Mouse (Mus musculus) heart, embryonic 15.5 days (tissue): ENCODE results near the gene Avpr1b. TPM values are rescaled to one million over a fixed set of nuclear protein-coding genes. Genes with fewer than 3 reads are reported as not detected.

Source experiments
- ATAC-seq: fragments of 200-750 bp; cut with Nextera tagmentation; replicated peaks from 2 replicates; pipeline ENCODE4 v1.8.0; 2017; ENCODE audit warnings: low read depth, moderate TSS enrichment; ENCODE audit not compliant: insufficient number of reproducible peaks, insufficient read depth, low FRiP score
- H3K27ac ChIP-seq: fragments of 300-500 bp; sonication (generic); 2 replicates; pipeline ENCODE4 v1.5.1; 2015; ENCODE audit warnings: mild to moderate bottlenecking, inconsistent platforms
- H3K27me3 ChIP-seq: fragments of 300-500 bp; sonication (generic); 2 replicates; pipeline ENCODE4 v1.6.1; 2015; ENCODE audit warnings: inconsistent platforms
- H3K36me3 ChIP-seq: fragments of 300-500 bp; sonication (generic); 2 replicates; pipeline ENCODE4 v1.6.1; 2015; ENCODE audit warnings: mild to moderate bottlenecking, inconsistent platforms
- H3K4me1 ChIP-seq: fragments of 300-500 bp; sonication (generic); replicated peaks from 2 replicates; pipeline ENCODE4 v1.6.1; 2015; ENCODE audit warnings: inconsistent platforms
- H3K4me2 ChIP-seq: fragments of 300-500 bp; sonication (generic); 2 replicates; pipeline ENCODE4 v1.6.1; 2015; ENCODE audit warnings: inconsistent platforms, mild to moderate bottlenecking, moderate library complexity
- H3K4me3 ChIP-seq: fragments of 300-500 bp; sonication (generic); 2 replicates; pipeline ENCODE4 v1.5.1; 2015; ENCODE audit warnings: mild to moderate bottlenecking, inconsistent platforms
- H3K9ac ChIP-seq: fragments of 300-500 bp; sonication (generic); 2 replicates; pipeline ENCODE4 v1.6.1; 2015; ENCODE audit warnings: mild to moderate bottlenecking, inconsistent platforms
- H3K9me3 ChIP-seq: fragments of 300-500 bp; sonication (generic); replicated peaks from 2 replicates; pipeline ENCODE4 v1.6.1; 2016; ENCODE audit warnings: inconsistent platforms
- WGBS: fragments of 180-500 bp; shearing (Covaris S2); methylation state at CpG from one replicate; pipeline ENCODE4 v1.1.7; 2015; ENCODE audit warnings: mixed read lengths; 5-methylcytosine and 5-hydroxymethylcytosine counted together
- polyA plus RNA-seq: library from polyadenylated mRNA; unstranded; fragments of >200 nt; fragmentation: Nextera tagmentation; extraction: Ambion mirVana; gene quantifications from 2 replicates; pipeline ENCODE4 v1.2.1, GENCODE M21; 2015

Gene Avpr1b
- polyA plus RNA-seq, 1 experiment from 2014 or later, result not detected

GRCm38 (mm10) chr1:131580389-131580788 lies 18.6 kb upstream of the Avpr1b start:
- no peak overlapping the region for H3K4me2 ChIP-seq

GRCm38 (mm10) chr1:131583598-131583997 lies 15.4 kb upstream of the Avpr1b start:
- no peaks in the 10 kb centered on the region for H3K9me3 ChIP-seq
- WGBS, result 78% methylated on average over 3 of the region's 3 CpGs
- no peak overlapping the region for H3K4me2 ChIP-seq
- H3K27me3 ChIP-seq, result no peaks in the 10 kb centered on the region
- H3K36me3 ChIP-seq, result no peaks in the 10 kb centered on the region
- H3K4me1 ChIP-seq, result peaks cover 8% of the 10 kb centered on the region; the same call in 1 of the 2 replicates
- no peak overlapping the region for H3K9ac ChIP-seq
- H3K27ac ChIP-seq, result no peak overlapping the region
- no peak overlapping the region for H3K4me3 ChIP-seq
- no peak for ATAC-seq

More at GRCm38 (mm10) chr1:131580389-131580788, 18.6 kb upstream of the Avpr1b start:
- Histone ChIP-seq H3K27ac (no peak overlapping the region), H3K9me3 (no peaks in the 10 kb centered on the region), H3K9ac (no peak overlapping the region), H3K27me3 (no peaks in the 10 kb centered on the region), H3K4me1 (0 out of 2 replicates have a peak, but pooled peaks cover 3% of the 10 kb centered on the region), H3K36me3 (no peaks in the 10 kb centered on the region), H3K4me3 (no peak overlapping the region)
- 38% methylated on average over 4 of the region's 4 CpGs for WGBS
- no peak for ATAC-seq

DNA sequence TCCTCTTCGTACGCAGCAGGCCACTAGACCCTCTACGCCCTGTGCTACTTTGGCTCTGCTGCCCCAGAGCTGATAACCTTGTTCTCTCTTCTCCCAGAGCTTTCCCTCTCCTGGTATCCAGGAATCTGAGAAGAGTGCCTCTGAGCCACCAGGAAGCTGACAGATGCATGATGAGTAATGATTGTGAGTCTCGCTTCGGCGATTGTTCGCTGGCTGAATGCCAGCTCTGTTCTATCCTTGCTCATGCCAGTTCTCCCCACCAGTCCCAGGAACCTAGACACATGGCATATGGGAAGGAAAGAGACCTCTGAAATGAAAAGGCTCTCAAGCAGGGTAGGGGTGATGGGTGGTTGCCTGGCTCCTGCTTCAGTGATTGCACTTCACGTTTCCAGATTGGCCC lies 12.2 kb upstream of the Avpr1b start:
- H3K4me2 ChIP-seq, result 0 out of 2 replicates have a peak overlapping the region, but pooled peaks have one; percentile 9
- no peak overlapping the region for H3K27ac ChIP-seq
- no peak overlapping the region for H3K9ac ChIP-seq
- H3K4me1 ChIP-seq, result peaks cover 5% of the 10 kb centered on the region; the same call in 1 of the 2 replicates
- no peaks in the 10 kb centered on the region for H3K36me3 ChIP-seq
- 24% methylated on average over 8 of the region's 8 CpGs for WGBS
- ATAC-seq, result no peak
- H3K9me3 ChIP-seq, result no peaks in the 10 kb centered on the region
- no peak overlapping the region for H3K4me3 ChIP-seq
- H3K27me3 ChIP-seq, result no peaks in the 10 kb centered on the region

DNA sequence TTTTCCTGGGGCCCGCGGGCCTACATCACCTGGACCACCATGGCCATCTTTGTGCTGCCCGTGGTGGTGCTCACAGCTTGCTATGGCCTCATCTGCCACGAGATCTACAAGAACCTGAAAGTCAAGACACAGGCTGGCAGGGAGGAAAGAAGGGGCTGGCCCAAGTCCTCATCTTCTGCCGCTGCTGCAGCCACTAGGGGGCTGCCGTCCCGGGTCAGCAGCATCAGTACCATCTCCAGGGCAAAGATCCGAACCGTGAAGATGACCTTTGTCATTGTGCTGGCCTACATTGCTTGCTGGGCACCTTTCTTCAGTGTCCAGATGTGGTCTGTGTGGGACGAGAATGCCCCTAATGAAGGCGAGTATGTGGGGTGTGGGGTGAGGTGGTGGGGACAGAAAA lies 1.3 kb downstream of the Avpr1b start:
- no peak for ATAC-seq
- WGBS, result 32% methylated on average over 11 of the region's 11 CpGs

DNA sequence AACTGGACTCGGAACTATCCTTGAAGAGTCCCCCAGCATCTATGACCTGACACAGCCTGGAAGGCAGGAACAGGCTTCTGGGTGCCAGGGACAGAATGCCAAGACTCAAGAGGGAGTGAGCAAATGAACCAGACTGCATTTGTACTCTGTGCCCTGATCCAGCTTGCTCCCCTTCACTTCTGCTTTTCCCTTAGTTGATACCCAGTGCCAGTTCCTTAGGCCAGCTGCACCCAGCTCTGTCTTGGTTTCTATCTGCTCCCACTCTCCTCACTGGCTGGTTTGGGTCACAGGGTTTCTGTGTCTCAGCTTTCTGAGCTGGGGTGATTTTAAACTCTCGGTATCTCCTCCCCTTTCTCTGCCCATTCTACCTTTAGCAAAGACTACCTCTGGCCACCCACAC lies 7.7 kb downstream of the Avpr1b start:
- Histone ChIP-seq H3K4me1 (no peaks in the 10 kb centered on the region), H3K27ac (no peak overlapping the region), H3K9ac (no peak overlapping the region), H3K27me3 (no peaks in the 10 kb centered on the region), H3K4me3 (no peak overlapping the region), H3K4me2 (no peak overlapping the region), H3K9me3 (no peaks in the 10 kb centered on the region), H3K36me3 (no peaks in the 10 kb centered on the region)
- ATAC-seq, result no peak
- 81% methylated on average over 2 of the region's 2 CpGs for WGBS

More for the DNA sequence above, 1.3 kb downstream of the Avpr1b start:
- Histone ChIP-seq H3K4me1 (no peaks in the 10 kb centered on the region; the same call in 1 of the 2 replicates), H3K9ac (no peak overlapping the region), H3K36me3 (no peaks in the 10 kb centered on the region), H3K4me3 (no peak overlapping the region), H3K27me3 (peaks cover 22% of the 10 kb centered on the region), H3K4me2 (no peak overlapping the region), H3K27ac (no peak overlapping the region), H3K9me3 (no peaks in the 10 kb centered on the region)

DNA sequence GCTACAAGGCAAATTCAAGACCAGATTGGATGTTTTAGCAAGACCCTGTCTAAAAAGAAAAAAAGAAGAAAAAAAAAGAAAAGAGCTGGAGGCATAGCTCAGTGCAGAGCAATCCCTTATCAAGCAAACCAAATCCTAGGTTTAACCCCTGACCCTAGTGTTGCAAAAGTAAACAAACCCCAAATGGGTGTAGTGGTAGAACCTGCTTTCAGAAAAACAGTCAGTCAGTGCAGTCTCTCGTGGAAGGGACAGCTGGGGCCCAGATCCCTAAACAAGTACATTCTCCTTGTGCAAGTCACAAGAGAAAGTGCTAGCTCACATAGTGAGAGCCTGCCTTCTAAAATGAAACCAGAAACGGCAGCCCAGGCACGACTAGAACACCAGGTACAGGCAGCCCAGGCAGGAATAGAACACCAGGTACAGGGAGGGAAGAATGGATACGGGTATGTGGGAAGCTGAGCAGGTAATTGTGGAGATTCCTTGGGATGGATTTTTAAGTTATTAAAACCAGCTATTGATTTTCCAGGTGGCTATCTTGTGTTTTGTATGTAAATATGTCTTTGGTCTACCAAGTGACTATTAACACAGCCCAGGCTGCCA lies 13.6 kb downstream of the Avpr1b start:
- ATAC-seq, result no peak

DNA sequence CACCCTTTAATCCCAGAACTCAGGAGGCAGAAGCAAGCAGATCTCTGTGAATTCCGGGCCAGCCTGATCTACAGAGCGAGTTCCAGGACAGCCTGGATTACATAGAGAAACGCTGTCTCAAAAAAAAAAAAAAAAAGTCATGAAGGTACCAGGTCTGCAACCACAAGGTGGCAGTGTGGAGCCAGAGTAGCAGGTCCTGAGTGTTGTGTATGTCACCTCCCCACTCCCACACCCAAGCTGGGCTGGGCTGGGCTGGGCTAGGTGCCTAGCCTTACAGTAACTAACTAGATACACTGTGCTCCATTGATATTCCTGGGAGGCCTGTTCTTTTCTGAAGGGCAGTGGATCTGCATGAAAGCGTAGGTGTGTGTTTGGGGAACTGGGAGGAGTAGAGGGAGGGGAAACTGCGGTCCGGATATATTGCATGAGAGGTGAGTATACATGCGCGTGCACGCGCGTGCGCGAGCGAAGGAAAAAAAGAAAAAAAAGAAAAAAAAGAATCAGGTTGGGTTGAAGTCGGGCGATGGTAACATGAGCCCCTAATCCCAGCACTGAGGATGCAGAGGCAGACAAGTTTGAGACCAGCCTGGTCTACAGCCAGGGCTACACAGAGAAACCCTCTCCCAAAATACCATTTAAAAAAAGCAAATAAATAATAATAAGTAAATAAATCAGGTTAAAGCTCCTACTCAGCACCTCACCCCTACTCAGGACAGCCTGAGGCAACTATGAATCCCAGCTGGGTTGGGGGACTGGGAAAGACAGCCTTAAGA lies 14.5 kb downstream of the Avpr1b start:
- Histone ChIP-seq H3K4me3 (no peak overlapping the region), H3K9me3 (no peaks in the 10 kb centered on the region), H3K4me2 (no peak overlapping the region), H3K36me3 (no peaks in the 10 kb centered on the region), H3K9ac (no peak overlapping the region), H3K27ac (no peak overlapping the region), H3K4me1 (peaks cover 6% of the 10 kb centered on the region), H3K27me3 (no peaks in the 10 kb centered on the region)
- 0 out of 2 replicates have a peak, but pooled peaks have one; percentile 72 for ATAC-seq
- 73% methylated on average over 16 of the region's 16 CpGs for WGBS

More for the DNA sequence above, 13.6 kb downstream of the Avpr1b start:
- Histone ChIP-seq H3K4me2 (no peak overlapping the region), H3K9ac (no peak overlapping the region), H3K27ac (no peak overlapping the region), H3K4me1 (peaks cover 6% of the 10 kb centered on the region), H3K27me3 (no peaks in the 10 kb centered on the region), H3K4me3 (no peak overlapping the region), H3K36me3 (no peaks in the 10 kb centered on the region), H3K9me3 (no peaks in the 10 kb centered on the region)
- WGBS, result 35% methylated on average over 4 of the region's 4 CpGs

- no peak overlapping the region for H3K4me2 ChIP-seq
- 63% methylated on average over 6 of the region's 6 CpGs for WGBS
These were observed 15.6 kb downstream of the Avpr1b start for GRCm38 (mm10) chr1:131614641-131615040.

GRCm38 (mm10) chr1:131616131-131616530 lies 17.1 kb downstream of the Avpr1b start:
- H3K36me3 ChIP-seq, result no peaks in the 10 kb centered on the region
- no peaks in the 10 kb centered on the region for H3K27me3 ChIP-seq
- 67% methylated on average over 1 of the region's 1 CpGs for WGBS
- no peak overlapping the region for H3K9ac ChIP-seq
- peaks cover 6% of the 10 kb centered on the region for H3K4me1 ChIP-seq
- ATAC-seq, result no peak
- H3K4me3 ChIP-seq, result no peak overlapping the region
- peaks cover 4% of the 10 kb centered on the region; the same call in 1 of the 2 replicates for H3K9me3 ChIP-seq
- no peak overlapping the region for H3K4me2 ChIP-seq
- H3K27ac ChIP-seq, result no peak overlapping the region

More at GRCm38 (mm10) chr1:131614641-131615040, 15.6 kb downstream of the Avpr1b start:
- Histone ChIP-seq H3K4me1 (peaks cover 6% of the 10 kb centered on the region), H3K4me3 (no peak overlapping the region), H3K9ac (no peak overlapping the region), H3K36me3 (no peaks in the 10 kb centered on the region), H3K9me3 (peaks cover 3% of the 10 kb centered on the region; the same call in 1 of the 2 replicates), H3K27me3 (no peaks in the 10 kb centered on the region), H3K27ac (no peak overlapping the region)
- no peak for ATAC-seq

DNA sequence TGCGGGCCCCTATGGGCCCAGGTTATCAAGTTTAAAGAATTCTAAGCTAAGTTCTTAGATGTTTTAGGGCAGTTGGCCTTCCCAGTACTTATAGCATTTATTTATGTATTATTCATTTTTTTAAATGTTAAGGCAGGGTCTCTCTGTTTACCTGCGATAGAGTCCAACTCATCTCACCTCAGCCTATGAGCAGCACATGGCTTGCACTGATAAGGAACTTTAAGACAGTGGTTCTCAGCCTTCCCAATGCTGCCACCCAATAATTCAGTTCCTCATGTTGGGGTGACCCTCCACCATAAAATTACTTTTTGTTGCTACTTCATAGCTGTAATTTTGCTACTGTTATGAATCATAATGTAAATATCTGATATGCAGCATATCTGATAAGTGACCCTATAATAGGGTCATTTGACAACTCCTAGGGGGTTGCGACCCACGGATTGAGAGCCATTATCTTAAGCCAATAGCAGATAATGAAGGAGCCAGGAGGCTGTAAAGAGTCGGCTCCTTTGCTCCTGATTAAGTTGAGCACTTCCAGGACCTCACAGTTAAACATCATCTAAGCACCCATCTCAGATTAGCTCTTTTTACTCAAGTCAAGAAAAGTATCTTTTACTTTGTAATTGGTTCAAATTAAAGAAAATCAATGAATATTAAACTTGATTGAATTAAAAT lies 17.6 kb downstream of the Avpr1b start:
- H3K27me3 ChIP-seq, result no peaks in the 10 kb centered on the region
- 60% methylated on average over 5 of the region's 5 CpGs for WGBS
- no peaks in the 10 kb centered on the region for H3K36me3 ChIP-seq
- H3K4me1 ChIP-seq, result peaks cover 6% of the 10 kb centered on the region
- no peak overlapping the region for H3K4me3 ChIP-seq
- H3K9me3 ChIP-seq, result peaks cover 4% of the 10 kb centered on the region; the same call in 1 of the 2 replicates
- H3K9ac ChIP-seq, result no peak overlapping the region
- ATAC-seq, result no peak
- no peak overlapping the region for H3K4me2 ChIP-seq
- no peak overlapping the region for H3K27ac ChIP-seq

- H3K27ac ChIP-seq, result no peak overlapping the region
- peaks cover 6% of the 10 kb centered on the region for H3K4me1 ChIP-seq
- no peak overlapping the region for H3K9ac ChIP-seq
- no peaks in the 10 kb centered on the region for H3K36me3 ChIP-seq
- WGBS, result 85% methylated on average over 1 of the region's 1 CpGs
- H3K9me3 ChIP-seq, result peaks cover 4% of the 10 kb centered on the region; the same call in 1 of the 2 replicates
- no peak overlapping the region for H3K4me3 ChIP-seq
- no peak overlapping the region for H3K4me2 ChIP-seq
- ATAC-seq, result no peak
- no peaks in the 10 kb centered on the region for H3K27me3 ChIP-seq
These were observed 19.5 kb downstream of the Avpr1b start for GRCm38 (mm10) chr1:131618576-131618975.
